Mouse (Mus musculus): ENCODE results near the gene Gse1.

GRCm38 (mm10) chr8:120333681-120334080 is 105.4 kb downstream of the Gse1 start:
- TF ChIP-seq POLR2A (IDR thresholded peaks at IDR 0.05; ENCODE audit: low read depth, low read length) (no peak), CTCF (conservative IDR thresholded peaks at IDR 0.05; ENCODE audit: insufficient read depth, insufficient read length, low read depth, low read length) (no peak)

All from kidney, adult 2 months (tissue).